Mouse (Mus musculus): ENCODE results near the gene Gatad2a. TPM values are rescaled to one million over a fixed set of nuclear protein-coding genes. Genes with fewer than 3 reads are reported as not detected.

The Gatad2a gene
- polyA plus RNA-seq, 1 experiment from 2014 or later = 30.5 TPM

DNA sequence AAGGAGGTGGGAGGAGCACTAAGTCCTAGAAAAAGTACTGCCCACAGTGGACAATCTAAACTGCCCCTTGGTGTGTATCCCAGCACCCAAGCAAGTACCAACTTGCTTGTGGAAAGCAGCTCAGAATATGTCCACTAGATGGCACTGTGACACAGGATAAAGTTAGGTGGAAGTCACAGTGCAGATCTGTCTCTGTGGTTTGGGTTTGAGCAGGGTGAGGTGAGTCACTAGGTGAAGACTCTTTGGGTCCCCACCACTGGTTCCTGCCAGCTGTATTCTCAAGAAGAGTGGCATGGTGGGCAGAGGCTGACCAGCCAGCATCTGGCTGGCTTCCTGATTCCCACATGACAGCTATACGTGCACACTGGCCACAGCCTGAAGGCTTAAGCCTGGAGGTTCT, 77.2 kb downstream of the Gatad2a start:
- Histone ChIP-seq H3K9ac (ENCODE audit: low read length) (no peak overlapping the region), H3K4me1 (ENCODE audit: control insufficient read depth, insufficient read depth, low read length) (peaks cover 6% of the 10 kb centered on the region; the same call in 1 of the 2 replicates), H3K9me3 (replicated peaks; ENCODE audit: control insufficient read depth, low read length) (no peaks in the 10 kb centered on the region), H3K4me2 (ENCODE audit: low read length) (no peak overlapping the region), H3K27ac (ENCODE audit: low read depth, low read length) (peak overlapping the region; percentile 9; the same call in 1 of the 2 replicates), H3K36me3 (ENCODE audit: control insufficient read depth, insufficient read depth, low read length) (peaks cover 34% of the 10 kb centered on the region), H3K27me3 (replicated peaks; ENCODE audit: control insufficient read depth, insufficient read depth, low read length) (no peaks in the 10 kb centered on the region), H3K4me3 (ENCODE audit: low read depth, low read length) (no peak overlapping the region)
- 80% methylated on average over 1 of the region's 1 CpGs for WGBS
- peak; percentile 73 for ATAC-seq
- DNase-seq (ENCODE audit: low spot score) = peak; percentile 90

DNA sequence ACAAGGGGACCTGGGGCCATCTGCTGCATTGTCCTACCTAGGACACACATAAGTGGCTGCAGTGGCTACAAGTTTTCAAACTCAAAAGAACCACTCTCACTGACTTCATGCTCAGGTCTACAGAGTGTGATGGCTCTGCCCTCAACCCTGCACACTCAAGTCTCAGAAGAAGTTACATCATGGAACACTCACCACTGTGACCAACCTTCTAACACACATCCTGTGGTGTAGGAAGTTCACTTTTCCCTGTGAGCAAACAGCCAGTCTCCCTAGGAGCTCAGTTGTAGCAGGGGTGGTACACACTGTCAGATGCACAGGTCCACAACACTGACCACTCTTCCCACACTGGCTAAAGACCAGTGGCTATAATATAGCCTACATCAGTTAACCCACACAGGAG, 77.7 kb downstream of the Gatad2a start:
- Histone ChIP-seq H3K4me2 (ENCODE audit: low read length) (no peak overlapping the region), H3K9me3 (replicated peaks; ENCODE audit: control insufficient read depth, low read length) (no peaks in the 10 kb centered on the region), H3K27ac (ENCODE audit: low read depth, low read length) (no peak overlapping the region), H3K4me1 (ENCODE audit: control insufficient read depth, insufficient read depth, low read length) (peaks cover 6% of the 10 kb centered on the region; the same call in 1 of the 2 replicates), H3K27me3 (replicated peaks; ENCODE audit: control insufficient read depth, insufficient read depth, low read length) (no peaks in the 10 kb centered on the region), H3K4me3 (ENCODE audit: low read depth, low read length) (no peak overlapping the region), H3K36me3 (ENCODE audit: control insufficient read depth, insufficient read depth, low read length) (peaks cover 39% of the 10 kb centered on the region), H3K9ac (ENCODE audit: low read length) (no peak overlapping the region)
- no peak for DNase-seq (ENCODE audit: low spot score)
- ATAC-seq = no peak; the same call in 1 of the 2 replicates

DNA sequence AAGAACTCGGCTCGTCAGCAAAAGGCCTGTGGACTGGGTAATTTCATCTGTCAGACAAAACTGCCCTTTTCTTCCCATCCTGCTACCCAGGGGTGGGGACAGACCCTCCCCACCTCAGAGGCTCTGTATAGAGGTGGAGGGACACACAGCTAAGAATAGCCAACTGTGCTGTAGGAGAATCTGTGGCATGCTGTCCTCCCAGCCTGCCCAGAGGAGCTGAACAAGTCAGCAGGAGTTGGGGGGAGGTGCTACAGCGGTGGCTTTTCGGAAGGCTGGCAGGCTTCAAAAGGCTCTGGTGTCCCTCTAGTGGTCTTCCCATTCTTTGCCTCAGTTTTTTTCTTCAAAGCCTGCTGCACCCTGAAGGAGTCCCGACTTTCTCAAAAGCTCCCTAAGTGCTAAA, 80.4 kb downstream of the Gatad2a start:
- H3K9ac ChIP-seq (ENCODE audit: low read length) = no peak overlapping the region
- peaks cover 67% of the 10 kb centered on the region for H3K36me3 ChIP-seq (ENCODE audit: control insufficient read depth, insufficient read depth, low read length)
- no peak for ATAC-seq
- H3K4me3 ChIP-seq (ENCODE audit: low read depth, low read length) = no peak overlapping the region
- no peak overlapping the region for H3K4me2 ChIP-seq (ENCODE audit: low read length)
- no peak overlapping the region for H3K27ac ChIP-seq (ENCODE audit: low read depth, low read length)
- WGBS = 32% methylated on average over 5 of the region's 5 CpGs
- peaks cover 6% of the 10 kb centered on the region; the same call in 1 of the 2 replicates for H3K4me1 ChIP-seq (ENCODE audit: control insufficient read depth, insufficient read depth, low read length)
- no peaks in the 10 kb centered on the region for H3K9me3 ChIP-seq (replicated peaks; ENCODE audit: control insufficient read depth, low read length)
- no peaks in the 10 kb centered on the region for H3K27me3 ChIP-seq (replicated peaks; ENCODE audit: control insufficient read depth, insufficient read depth, low read length)
- DNase-seq (ENCODE audit: low spot score) = peak; percentile 58

DNA sequence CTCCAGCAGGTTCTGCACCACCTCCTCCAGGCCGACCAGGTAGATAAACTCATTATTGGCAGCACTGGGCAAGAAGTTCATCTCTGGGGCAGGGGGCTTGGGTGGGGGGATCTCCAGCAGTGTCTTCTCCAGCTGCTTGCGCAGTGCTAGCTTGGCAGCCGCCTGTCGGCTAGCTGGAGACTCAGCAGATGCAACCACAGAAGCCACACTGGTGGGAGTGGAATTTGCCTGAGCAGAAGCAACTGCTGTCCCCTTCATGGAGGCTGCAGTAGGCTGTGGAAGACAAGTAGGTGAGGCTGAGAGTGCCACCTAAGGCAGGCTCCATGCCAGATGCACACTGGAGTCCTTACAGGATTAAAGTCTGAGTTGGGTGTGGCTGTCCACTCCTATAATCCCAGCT, 81.7 kb downstream of the Gatad2a start:
- no peak overlapping the region for H3K9ac ChIP-seq (ENCODE audit: low read length)
- peaks cover 79% of the 10 kb centered on the region for H3K36me3 ChIP-seq (ENCODE audit: control insufficient read depth, insufficient read depth, low read length)
- 90% methylated on average over 4 of the region's 4 CpGs for WGBS
- DNase-seq (ENCODE audit: low spot score) (no peak), ATAC-seq (no peak)
- H3K27me3 ChIP-seq (replicated peaks; ENCODE audit: control insufficient read depth, insufficient read depth, low read length) = no peaks in the 10 kb centered on the region
- no peaks in the 10 kb centered on the region for H3K4me1 ChIP-seq (ENCODE audit: control insufficient read depth, insufficient read depth, low read length)
- no peak overlapping the region for H3K27ac ChIP-seq (ENCODE audit: low read depth, low read length)
- no peak overlapping the region for H3K4me3 ChIP-seq (ENCODE audit: low read depth, low read length)
- H3K4me2 ChIP-seq (ENCODE audit: low read length) = no peak overlapping the region
- H3K9me3 ChIP-seq (replicated peaks; ENCODE audit: control insufficient read depth, low read length) = no peaks in the 10 kb centered on the region

DNA sequence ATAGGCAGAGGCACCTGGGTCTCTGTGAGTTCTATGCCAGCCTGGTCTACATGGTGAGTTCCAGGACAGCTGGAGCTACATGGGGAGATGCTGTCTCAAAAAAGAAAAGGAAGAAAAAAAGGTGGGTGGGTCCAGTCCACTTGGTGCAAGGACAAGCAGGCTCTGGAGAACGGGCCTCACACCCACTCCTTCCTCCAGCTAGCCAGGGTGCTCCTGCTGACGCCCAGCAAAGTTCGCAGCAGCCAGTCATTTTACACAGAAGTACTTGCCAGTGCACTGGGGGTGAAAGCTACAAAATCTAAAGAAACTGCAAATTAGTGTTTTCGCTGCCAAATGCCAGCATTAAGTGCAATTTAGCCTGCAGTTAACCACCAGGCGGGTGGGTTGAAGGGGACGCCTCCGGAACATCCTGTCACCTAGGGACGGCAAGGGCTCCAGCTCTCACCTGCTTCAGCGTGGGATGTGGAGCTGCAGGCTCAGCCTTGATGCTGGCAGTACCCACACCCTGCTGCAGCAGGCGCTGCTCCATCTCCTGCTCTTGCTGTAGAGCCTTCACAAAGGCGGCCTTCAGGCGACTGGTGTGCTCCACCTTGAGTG, 83.6 kb downstream of the Gatad2a start:
- no peak overlapping the region for H3K4me2 ChIP-seq (ENCODE audit: low read length)
- ATAC-seq (no peak), DNase-seq (ENCODE audit: low spot score) (no peak)
- H3K27me3 ChIP-seq (replicated peaks; ENCODE audit: control insufficient read depth, insufficient read depth, low read length) = no peaks in the 10 kb centered on the region
- H3K4me1 ChIP-seq (ENCODE audit: control insufficient read depth, insufficient read depth, low read length) = no peaks in the 10 kb centered on the region
- H3K27ac ChIP-seq (ENCODE audit: low read depth, low read length) = no peak overlapping the region
- no peak overlapping the region for H3K4me3 ChIP-seq (ENCODE audit: low read depth, low read length)
- WGBS = 90% methylated on average over 12 of the region's 12 CpGs
- no peak overlapping the region for H3K9ac ChIP-seq (ENCODE audit: low read length)
- H3K36me3 ChIP-seq (ENCODE audit: control insufficient read depth, insufficient read depth, low read length) = peaks cover 92% of the 10 kb centered on the region
- H3K9me3 ChIP-seq (replicated peaks; ENCODE audit: control insufficient read depth, low read length) = no peaks in the 10 kb centered on the region

DNA sequence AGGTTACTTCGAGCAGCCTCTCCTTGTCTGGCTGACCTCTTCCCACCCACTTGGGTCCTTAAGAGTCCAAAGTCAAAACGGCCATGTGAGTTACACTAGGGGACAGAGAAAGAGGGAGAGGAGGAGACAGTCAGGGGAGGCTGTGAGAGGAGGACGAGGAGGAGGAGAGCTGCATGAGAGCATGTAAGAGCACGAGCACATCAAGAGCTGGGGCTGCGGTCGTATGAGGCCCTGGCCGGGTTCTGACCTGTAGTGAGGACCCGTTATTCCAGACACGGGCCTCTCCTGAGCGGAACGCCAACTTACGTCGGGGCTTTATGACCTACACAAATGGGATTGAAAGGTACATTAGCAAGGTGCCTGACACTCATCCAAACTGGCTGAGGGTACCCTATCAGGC, 84.3 kb downstream of the Gatad2a start:
- no peak for ATAC-seq
- DNase-seq (ENCODE audit: low spot score) = no peak
- no peak overlapping the region for H3K4me3 ChIP-seq (ENCODE audit: low read depth, low read length)
- H3K4me1 ChIP-seq (ENCODE audit: control insufficient read depth, insufficient read depth, low read length) = no peaks in the 10 kb centered on the region
- peaks cover 90% of the 10 kb centered on the region for H3K36me3 ChIP-seq (ENCODE audit: control insufficient read depth, insufficient read depth, low read length)
- H3K27me3 ChIP-seq (replicated peaks; ENCODE audit: control insufficient read depth, insufficient read depth, low read length) = no peaks in the 10 kb centered on the region
- H3K9me3 ChIP-seq (replicated peaks; ENCODE audit: control insufficient read depth, low read length) = no peaks in the 10 kb centered on the region
- H3K4me2 ChIP-seq (ENCODE audit: low read length) = no peak overlapping the region
- 95% methylated on average over 13 of the region's 13 CpGs for WGBS
- no peak overlapping the region for H3K9ac ChIP-seq (ENCODE audit: low read length)
- H3K27ac ChIP-seq (ENCODE audit: low read depth, low read length) = no peak overlapping the region

DNA sequence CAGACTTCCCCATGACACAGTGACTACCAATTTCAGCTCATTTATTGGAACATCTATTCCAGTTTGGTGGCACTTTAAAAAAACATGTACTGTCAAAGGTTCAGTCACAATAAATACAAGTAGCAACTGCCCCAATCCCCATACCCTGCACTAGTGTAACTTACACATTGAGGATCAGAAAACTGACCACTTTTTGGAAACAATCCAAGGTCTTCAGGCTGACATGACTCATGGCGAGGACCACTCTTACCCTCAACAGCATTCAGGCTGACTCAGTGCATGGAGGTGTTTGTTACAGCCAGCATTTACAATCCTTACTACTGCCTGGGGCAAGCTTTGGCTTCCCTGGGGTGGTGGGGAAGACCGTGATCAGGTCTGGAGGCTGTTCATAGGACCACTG, 89.1 kb downstream of the Gatad2a start:
- DNase-seq (ENCODE audit: low spot score) = no peak
- Histone ChIP-seq H3K27ac (ENCODE audit: low read depth, low read length) (no peak overlapping the region), H3K9me3 (replicated peaks; ENCODE audit: control insufficient read depth, low read length) (no peaks in the 10 kb centered on the region), H3K9ac (ENCODE audit: low read length) (no peak overlapping the region), H3K4me1 (ENCODE audit: control insufficient read depth, insufficient read depth, low read length) (peaks cover 4% of the 10 kb centered on the region), H3K36me3 (ENCODE audit: control insufficient read depth, insufficient read depth, low read length) (peaks cover 45% of the 10 kb centered on the region), H3K4me3 (ENCODE audit: low read depth, low read length) (no peak overlapping the region), H3K27me3 (replicated peaks; ENCODE audit: control insufficient read depth, insufficient read depth, low read length) (no peaks in the 10 kb centered on the region), H3K4me2 (ENCODE audit: low read length) (no peak overlapping the region)
- no peak for ATAC-seq
- 89% methylated on average over 2 of the region's 2 CpGs for WGBS

DNA sequence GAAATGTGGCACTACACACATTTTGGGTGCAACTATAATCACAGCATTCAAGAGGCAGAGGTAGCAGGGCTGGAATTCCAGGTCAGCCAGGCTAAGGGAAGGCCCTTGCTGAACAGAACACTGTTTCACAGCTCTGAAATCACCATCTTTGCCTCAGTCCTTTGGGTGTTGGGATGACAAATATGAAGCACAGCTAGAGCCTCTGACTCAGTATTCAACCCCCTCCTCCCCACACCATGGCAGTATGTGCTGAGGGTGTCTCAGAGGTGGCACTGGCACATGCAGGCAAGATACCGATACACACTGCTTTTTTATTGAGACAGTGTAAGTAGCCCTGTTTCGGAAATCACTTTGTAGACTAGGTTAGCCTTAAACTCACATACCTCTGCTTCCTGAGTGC, 89.9 kb downstream of the Gatad2a start:
- DNase-seq (ENCODE audit: low spot score) (no peak), ATAC-seq (no peak)
- Histone ChIP-seq H3K4me2 (ENCODE audit: low read length) (no peak overlapping the region), H3K4me3 (ENCODE audit: low read depth, low read length) (no peak overlapping the region), H3K36me3 (ENCODE audit: control insufficient read depth, insufficient read depth, low read length) (peaks cover 37% of the 10 kb centered on the region), H3K9ac (ENCODE audit: low read length) (no peak overlapping the region), H3K4me1 (ENCODE audit: control insufficient read depth, insufficient read depth, low read length) (peaks cover 8% of the 10 kb centered on the region), H3K27ac (ENCODE audit: low read depth, low read length) (no peak overlapping the region), H3K9me3 (replicated peaks; ENCODE audit: control insufficient read depth, low read length) (no peaks in the 10 kb centered on the region), H3K27me3 (replicated peaks; ENCODE audit: control insufficient read depth, insufficient read depth, low read length) (no peaks in the 10 kb centered on the region)
- WGBS = 93% methylated on average over 2 of the region's 2 CpGs

DNA sequence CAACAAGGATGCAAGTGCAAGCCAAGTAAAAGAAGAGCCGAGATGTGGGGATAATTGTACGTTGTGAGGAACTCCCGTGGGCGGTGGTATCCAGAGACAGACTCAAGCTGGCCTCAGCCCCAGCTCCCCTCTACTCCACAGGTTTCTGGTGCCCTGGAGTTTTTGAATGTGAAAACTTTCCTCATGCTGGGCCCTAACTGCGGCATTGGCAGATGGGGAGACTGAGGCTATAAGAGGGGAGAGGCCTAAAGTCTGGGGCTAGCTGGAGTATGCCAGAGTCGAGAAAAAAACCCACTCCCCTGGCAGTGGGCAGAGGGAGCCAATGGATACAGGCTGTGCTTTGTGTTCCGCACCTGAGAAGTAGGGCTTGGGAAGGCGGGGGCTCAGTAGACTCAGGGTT, 92.1 kb downstream of the Gatad2a start:
- Histone ChIP-seq H3K4me1 (ENCODE audit: control insufficient read depth, insufficient read depth, low read length) (peaks cover 16% of the 10 kb centered on the region), H3K4me3 (ENCODE audit: low read depth, low read length) (no peak overlapping the region), H3K27me3 (replicated peaks; ENCODE audit: control insufficient read depth, insufficient read depth, low read length) (no peaks in the 10 kb centered on the region), H3K27ac (ENCODE audit: low read depth, low read length) (no peak overlapping the region), H3K9me3 (replicated peaks; ENCODE audit: control insufficient read depth, low read length) (no peaks in the 10 kb centered on the region), H3K36me3 (ENCODE audit: control insufficient read depth, insufficient read depth, low read length) (peaks cover 15% of the 10 kb centered on the region), H3K4me2 (ENCODE audit: low read length) (peak overlapping the region; percentile 96; the same call in 1 of the 2 replicates), H3K9ac (ENCODE audit: low read length) (no peak overlapping the region)
- WGBS = 80% methylated on average over 8 of the region's 8 CpGs
- no peak for ATAC-seq
- DNase-seq (ENCODE audit: low spot score) = no peak

Data from forebrain, embryonic 14.5 days (tissue).